Mouse (Mus musculus) heart, postnatal 4 days (tissue): ENCODE results near the gene Tbcb. TPM values are rescaled to one million over a fixed set of nuclear protein-coding genes. Genes with fewer than 3 reads are reported as not detected.
"Not testable (repeated sequence)": the region's sequence is repeated elsewhere in the genome, so short reads cannot be mapped to it uniquely, and the experiment has no call there.

Experiments
- DNase-seq: peaks from one replicate; pipeline ENCODE4 v3.0.0; 2021
- total RNA-seq, 2 experiments: library from RNA; stranded (reverse); gene quantifications; 2 replicates each; pipeline ENCODE4 v1.2.3; 2021

Tbcb gene
- total RNA-seq, 2 experiments from 2014 or later = 77.2 to 78.9 TPM

GRCm38 (mm10) chr7:30193013-30193412 lies 39.1 kb downstream of the Tbcb start:
- peak; percentile 26 for DNase-seq

DNA sequence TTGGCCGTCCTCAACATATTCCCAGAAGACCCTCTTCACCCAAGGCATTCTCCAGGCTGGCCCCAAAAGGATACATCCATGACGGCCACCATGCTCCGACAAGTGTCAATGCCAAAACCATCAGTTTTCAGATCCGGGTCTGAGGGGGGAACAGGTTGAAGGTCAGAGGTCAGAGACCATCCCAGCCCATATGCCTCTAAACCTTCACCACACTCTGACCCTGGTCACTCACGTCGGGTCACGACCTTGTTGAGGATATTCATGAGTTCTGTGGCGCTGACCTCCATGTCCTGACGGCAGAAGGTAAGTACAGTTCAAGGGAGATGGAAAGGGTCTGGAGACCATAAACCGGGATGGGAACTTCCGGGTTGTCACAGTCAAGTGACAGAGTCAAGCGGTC lies 40.0 kb downstream of the Tbcb start:
- DNase-seq = no peak

GRCm38 (mm10) chr7:30189116-30189491 lies 43.0 kb downstream of the Tbcb start:
- no peak for DNase-seq

DNA sequence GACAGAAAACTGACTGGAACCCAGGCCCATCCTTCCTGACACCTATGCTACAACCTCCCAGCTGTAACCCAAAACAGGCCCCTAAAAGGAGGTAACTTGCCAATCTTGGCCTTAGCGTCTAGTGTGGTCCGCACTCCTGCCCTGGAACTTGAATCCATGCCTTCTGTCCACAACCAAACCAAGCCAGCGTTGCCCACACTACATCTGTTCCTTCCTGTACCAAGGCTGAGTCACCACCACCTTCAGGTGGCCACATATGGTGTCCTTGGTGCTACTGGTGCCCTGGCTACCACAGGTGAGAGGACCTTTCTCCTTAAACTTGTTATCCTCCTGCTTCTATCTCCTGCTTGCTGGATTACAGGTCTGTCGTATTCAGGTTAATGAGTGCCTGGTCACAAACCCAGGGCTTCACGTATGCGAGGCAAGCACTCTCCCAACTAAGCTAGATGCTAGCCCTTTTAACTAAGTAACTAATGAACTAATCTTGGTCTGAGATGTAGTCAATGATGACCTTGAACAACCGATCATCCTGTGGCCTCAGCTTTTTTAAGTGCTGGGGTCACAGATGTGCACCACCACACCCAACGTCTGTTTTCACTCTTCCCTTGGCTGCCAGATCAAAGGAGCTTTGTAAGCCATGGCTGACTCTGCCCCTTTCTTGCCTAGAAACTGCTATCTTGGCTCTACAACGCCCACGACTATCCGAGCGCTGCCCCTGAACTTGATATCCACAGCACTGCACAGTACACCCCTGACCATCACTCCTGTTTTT lies 43.5 kb downstream of the Tbcb start:
- DNase-seq = no peak

GRCm38 (mm10) chr7:30184641-30185348 lies 47.3 kb downstream of the Tbcb start:
- DNase-seq = no peak

DNA sequence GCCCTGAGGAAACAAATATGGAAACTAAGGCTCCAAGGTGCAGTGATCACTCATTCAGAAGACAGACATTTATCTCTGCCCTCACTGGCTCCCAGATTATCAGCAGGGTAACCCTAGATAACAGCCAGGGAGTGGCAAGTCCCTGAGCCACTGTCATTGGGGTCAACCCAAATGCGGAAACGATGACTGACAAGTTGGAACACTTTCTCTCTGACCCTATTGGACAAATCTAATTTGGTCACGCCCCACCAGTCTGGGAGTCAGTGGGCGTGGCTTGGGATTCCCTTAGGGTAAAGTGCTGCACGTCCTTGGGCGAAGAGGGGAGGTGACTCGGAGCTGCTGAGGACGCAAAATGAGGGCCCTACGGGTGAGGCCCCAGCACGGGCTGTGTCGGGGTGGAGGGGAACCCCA lies 48.2 kb downstream of the Tbcb start, which contains the start of gene Cox7a1:
Gene Cox7a1, plus strand, starts transcription at position 266 of the 411 bp plus-strand sequence.
- DNase-seq = peak; percentile 93

DNA sequence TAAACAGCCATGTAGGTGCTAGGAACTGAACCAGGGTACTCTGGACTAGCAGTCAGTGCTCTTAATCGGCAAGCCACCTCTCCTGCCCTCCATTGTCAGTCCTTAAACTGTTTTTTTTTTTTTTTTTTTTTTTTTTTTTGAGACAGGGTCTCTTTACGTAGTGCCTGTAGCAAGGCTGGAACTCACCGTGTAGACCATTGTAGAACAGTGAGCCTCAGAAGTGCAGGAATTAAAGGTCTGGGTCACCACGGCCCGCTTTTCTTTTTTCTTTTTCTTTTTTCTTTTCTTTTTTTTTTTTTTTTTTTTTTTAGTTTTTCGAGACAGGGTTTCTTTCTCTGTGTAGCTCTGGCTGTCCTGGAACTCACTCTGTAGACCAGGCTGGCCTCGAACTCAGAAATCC lies 48.9 kb downstream of the Tbcb start:
- not testable (repeated sequence) for DNase-seq

DNA sequence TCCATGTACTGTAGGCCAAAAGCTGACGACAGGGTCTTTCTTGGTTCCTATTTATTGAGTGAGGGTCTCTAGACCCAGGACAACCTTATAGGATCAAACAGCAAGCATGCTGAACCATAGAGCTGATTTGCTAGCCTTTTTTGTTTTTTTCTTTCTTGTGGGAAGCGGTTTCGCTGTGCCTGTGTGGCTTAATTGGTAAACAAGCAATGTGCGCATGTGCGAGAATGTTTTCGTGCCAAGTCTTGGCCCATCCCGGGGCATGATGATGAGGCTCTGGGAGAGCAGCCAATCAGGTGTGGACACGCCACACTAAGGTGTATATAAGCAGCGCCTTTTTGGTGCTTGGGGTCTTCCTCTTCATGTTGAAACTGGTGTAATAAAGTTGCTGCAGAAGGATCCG lies 50.1 kb downstream of the Tbcb start:
- DNase-seq = not testable (repeated sequence)

- peak; percentile 84 for DNase-seq
These were observed 50.8 kb downstream of the Tbcb start for GRCm38 (mm10) chr7:30181308-30181707.

DNA sequence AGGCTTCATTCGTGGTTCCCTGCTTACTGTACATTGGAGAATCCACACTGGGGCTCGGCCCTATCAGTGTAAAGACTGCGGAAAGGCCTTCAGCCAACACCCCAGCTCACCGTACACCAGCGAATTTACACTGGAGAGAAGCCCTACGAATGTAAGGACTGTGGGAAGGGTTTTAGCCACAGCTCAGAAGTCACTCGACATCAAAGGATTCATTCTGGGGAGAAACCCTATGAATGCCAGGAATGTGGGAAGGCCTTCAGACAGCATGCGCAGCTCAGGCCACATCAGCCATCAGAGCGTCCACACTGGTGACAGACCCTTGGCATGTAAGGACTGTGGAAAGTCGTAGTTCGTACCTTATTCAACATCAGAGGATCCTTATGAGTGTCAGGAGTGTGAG lies 53.8 kb downstream of the Tbcb start:
- DNase-seq = no peak

DNA sequence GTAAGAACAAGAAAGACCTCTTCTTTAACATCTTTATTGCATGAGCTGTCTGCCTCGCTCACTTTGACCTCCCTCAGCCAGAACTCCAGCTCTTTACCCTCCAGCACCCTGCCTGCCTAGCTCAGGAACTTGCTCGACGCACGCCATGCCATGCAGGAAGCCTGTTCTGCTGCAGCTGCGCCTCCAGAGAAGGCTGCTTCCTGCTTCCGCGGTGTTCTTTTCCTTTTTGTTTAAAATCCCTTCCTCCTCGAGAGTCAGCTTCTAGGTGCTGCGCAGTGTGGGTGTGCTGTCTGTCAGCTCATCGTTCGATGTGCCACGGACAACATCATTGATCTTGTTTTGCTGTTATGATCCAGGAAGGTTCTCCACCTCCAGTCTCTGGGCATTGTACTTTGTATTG lies 55.6 kb downstream of the Tbcb start:
- no peak for DNase-seq

Other genes with a start within 250 kb of the Tbcb start
- gene Zfp568, start 248.3 kb downstream of the Tbcb start, total RNA-seq = 10 to 100 TPM; 83.8 to 87.0 TPM
- 1 to 10 TPM; 1.8 to 2.1 TPM for gene Zfp14, start 180.9 kb downstream of the Tbcb start, total RNA-seq
- 1 to 10 TPM in 1 of 2 experiments, under 1 TPM in 1; 0.23 to 1.0 TPM for gene Zfp82, start 159.4 kb downstream of the Tbcb start, total RNA-seq
- under 1 TPM in 1 of 2 experiments, not detected in 1; 0.74 TPM for gene Gm26920, start 141.9 kb downstream of the Tbcb start, total RNA-seq
- gene Zfp566, start 141.7 kb downstream of the Tbcb start, total RNA-seq = 1 to 10 TPM; 2.8 to 3.5 TPM
- 10 to 100 TPM; 44.2 to 46.1 TPM for gene Zfp260, start 137.5 kb downstream of the Tbcb start, total RNA-seq
- 10 to 100 TPM; 10.5 to 11.0 TPM for gene Zfp382, start 110.3 kb downstream of the Tbcb start, total RNA-seq
- 10 to 100 TPM; 45.3 to 46.6 TPM for gene Zfp146, start 62.5 kb downstream of the Tbcb start, total RNA-seq
- 100 to 1,000 TPM; 693 to 795 TPM for gene Cox7a1, start 48.1 kb downstream of the Tbcb start, total RNA-seq
- gene Capns1, start 33.5 kb downstream of the Tbcb start, total RNA-seq = 100 to 1,000 TPM; 251 to 261 TPM
- 10 to 100 TPM; 61.9 to 70.3 TPM for gene Polr2i, start 324 bp downstream of the Tbcb start, total RNA-seq
- not detected for gene Ovol3, start 3.5 kb upstream of the Tbcb start, total RNA-seq
- gene Thap8, start 47.8 kb upstream of the Tbcb start, total RNA-seq = under 1 TPM; 0.38 to 0.54 TPM
- 10 to 100 TPM in 1 of 2 experiments, 1 to 10 TPM in 1; 9.7 to 12.3 TPM for gene Wdr62, start 48.1 kb upstream of the Tbcb start, total RNA-seq
- 10 to 100 TPM; 10.1 to 12.8 TPM for gene Clip3, start 59.5 kb upstream of the Tbcb start, total RNA-seq
- 10 to 100 TPM; 29.4 to 30.8 TPM for gene Alkbh6, start 76.4 kb upstream of the Tbcb start, total RNA-seq
- gene Syne4, start 82.5 kb upstream of the Tbcb start, total RNA-seq = 1 to 10 TPM; 1.3 to 3.2 TPM
- under 1 TPM; 0.70 to 0.91 TPM for gene E130208F15Rik, start 89.5 kb upstream of the Tbcb start, total RNA-seq
- 10 to 100 TPM; 15.5 to 16.6 TPM for gene Sdhaf1, start 91.6 kb upstream of the Tbcb start, total RNA-seq
- 1 to 10 TPM; 1.4 to 2.2 TPM for gene Lrfn3, start 130.5 kb upstream of the Tbcb start, total RNA-seq
- 10 to 100 TPM; 11.1 to 13.5 TPM for gene Tyrobp, start 181.5 kb upstream of the Tbcb start, total RNA-seq
- gene Hcst, start 187.6 kb upstream of the Tbcb start, total RNA-seq = under 1 TPM in 1 of 2 experiments, not detected in 1; 0.88 TPM
- 1 to 10 TPM in 1 of 2 experiments, under 1 TPM in 1; 0.43 to 1.3 TPM for gene Nfkbid, start 189.5 kb upstream of the Tbcb start, total RNA-seq
- 1 to 10 TPM; 6.0 to 7.4 TPM for gene Aplp1, start 213.3 kb upstream of the Tbcb start, total RNA-seq
- under 1 TPM in 1 of 2 experiments, not detected in 1; 0.34 TPM for gene Kirrel2, start 225.4 kb upstream of the Tbcb start, total RNA-seq
- gene Nphs1, start 226.0 kb upstream of the Tbcb start, total RNA-seq = not detected